Mouse (Mus musculus) ES-Bruce4 (cell line): ENCODE measurements around the gene Msto1. TPM values are rescaled to one million over a fixed set of nuclear protein-coding genes. Genes with fewer than 3 reads are reported as not detected.

Source experiments
- H3K27ac ChIP-seq: 2 replicates; pipeline ENCODE4 v1.5.1; 2012; ENCODE audit warnings: low read length, inconsistent platforms; ENCODE audit not compliant: insufficient read depth
- H3K27me3 ChIP-seq: 2 replicates; pipeline ENCODE4 v1.6.1; 2012; ENCODE audit warnings: mild to moderate bottlenecking, low read length, inconsistent platforms; ENCODE audit not compliant: control insufficient read depth, poor library complexity, insufficient read depth, severe bottlenecking
- H3K36me3 ChIP-seq: 2 replicates; pipeline ENCODE4 v1.6.1; 2012; ENCODE audit warnings: inconsistent platforms, mild to moderate bottlenecking, low read length, moderate library complexity; ENCODE audit not compliant: control insufficient read depth, poor library complexity, insufficient read depth, severe bottlenecking
- H3K4me1 ChIP-seq: one replicate; pipeline ENCODE4 v1.8.1; 2011; ENCODE audit warnings: low read length; ENCODE audit not compliant: control insufficient read depth, insufficient read depth
- H3K4me3 ChIP-seq: 2 replicates; pipeline ENCODE4 v1.5.1; 2011; ENCODE audit warnings: low read depth, mild to moderate bottlenecking, low read length
- H3K9ac ChIP-seq: 2 replicates; pipeline ENCODE4 v1.6.1; 2012; ENCODE audit warnings: low read depth, mild to moderate bottlenecking, inconsistent platforms; ENCODE audit not compliant: poor library complexity, severe bottlenecking
- H3K9me3 ChIP-seq: replicated peaks from 2 replicates; pipeline ENCODE4 v1.6.1; 2012; ENCODE audit warnings: mild to moderate bottlenecking, low read length, inconsistent platforms; ENCODE audit not compliant: control insufficient read depth, poor library complexity, insufficient read depth, severe bottlenecking
- CTCF ChIP-seq: IDR thresholded peaks from one replicate; pipeline ENCODE4 v1.8.1; 2011; ENCODE audit warnings: low read depth, low read length
- EP300 ChIP-seq: IDR thresholded peaks from 2 replicates; pipeline ENCODE4 v1.6.1; 2011; ENCODE audit warnings: low read depth, low read length; ENCODE audit not compliant: insufficient read depth
- POLR2A ChIP-seq: IDR thresholded peaks from one replicate; pipeline ENCODE4 v1.8.1; 2011; ENCODE audit warnings: low read length; ENCODE audit not compliant: insufficient read depth
- polyA plus RNA-seq: library from polyadenylated mRNA; stranded (reverse); fragments of >200 nt; gene quantifications from 2 replicates; pipeline ENCODE4 v1.2.4, GENCODE M21; 2011; ENCODE audit warnings: low read depth; ENCODE audit not compliant: missing spikeins, insufficient read depth, insufficient read length

Gene Msto1
- polyA plus RNA-seq, 1 experiment = 50.8 TPM

- Histone ChIP-seq H3K27ac (no peak overlapping the region), H3K9me3 (no peaks in the 10 kb centered on the region), H3K4me3 (no peak overlapping the region), H3K4me1 (no peaks in the 10 kb centered on the region), H3K9ac (no peak overlapping the region), H3K36me3 (peaks cover 73% of the 10 kb centered on the region), H3K27me3 (no peaks in the 10 kb centered on the region)
- TF ChIP-seq EP300 = no peak
- TF ChIP-seq CTCF = no peak
- TF ChIP-seq POLR2A = no peak
These were observed 51.7 kb downstream of the Msto1 start for GRCm38 (mm10) chr3:88862129-88862528.

GRCm38 (mm10) chr3:88855837-88856236 lies 58.0 kb downstream of the Msto1 start:
- Histone ChIP-seq H3K36me3 (peaks cover 55% of the 10 kb centered on the region), H3K27ac (no peak overlapping the region), H3K4me3 (no peak overlapping the region), H3K9ac (no peak overlapping the region), H3K27me3 (no peaks in the 10 kb centered on the region), H3K4me1 (no peaks in the 10 kb centered on the region), H3K9me3 (no peaks in the 10 kb centered on the region)
- TF ChIP-seq POLR2A (no peak), EP300 (no peak), CTCF (no peak)

Other genes with a start within 250 kb of the Msto1 start
- gene Khdc4, start 228.2 kb downstream of the Msto1 start, polyA plus RNA-seq = 72.7 and 78.1 TPM in 2 replicates
- 10.1 and 10.4 TPM in 2 replicates for gene Rit1, start 197.2 kb downstream of the Msto1 start, polyA plus RNA-seq
- gene Syt11, start 138.8 kb downstream of the Msto1 start, polyA plus RNA-seq = 9.0 and 9.5 TPM in 2 replicates
- 58.0 and 60.1 TPM in 2 replicates for gene Gon4l, start 78.8 kb downstream of the Msto1 start, polyA plus RNA-seq
- gene Ash1l, start 36.6 kb upstream of the Msto1 start, polyA plus RNA-seq = 20.8 and 22.4 TPM in 2 replicates
- gene Dap3, start 37.2 kb upstream of the Msto1 start, polyA plus RNA-seq = 175 and 180 TPM in 2 replicates
- gene Rusc1, start 179.3 kb upstream of the Msto1 start, polyA plus RNA-seq = 10.7 and 13.6 TPM in 2 replicates
- not detected in 2 replicates for gene Gm43738, start 187.1 kb upstream of the Msto1 start, polyA plus RNA-seq
- 260 and 266 TPM in 2 replicates for gene Fdps, start 188.0 kb upstream of the Msto1 start, polyA plus RNA-seq
- gene Pklr, start 222.1 kb upstream of the Msto1 start, polyA plus RNA-seq = 0.21 TPM in 1 of 2 replicates, not detected in the other
- gene Hcn3, start 246.2 kb upstream of the Msto1 start, polyA plus RNA-seq = 2.2 and 4.7 TPM in 2 replicates